Mouse (Mus musculus): ENCODE results near the gene Haao. TPM values are rescaled to one million over a fixed set of nuclear protein-coding genes. Genes with fewer than 3 reads are reported as not detected.

Haao gene
- polyA plus RNA-seq, 1 experiment from 2014 or later, result 0.72 TPM

- Histone ChIP-seq H3K27me3 (ENCODE audit: control insufficient read depth, insufficient read depth, low read length) (no peaks in the 10 kb centered on the region), H3K4me2 (replicated peaks; ENCODE audit: low read depth, low read length) (no peak overlapping the region), H3K27ac (ENCODE audit: low read depth, low read length) (no peak overlapping the region), H3K4me3 (ENCODE audit: low read length) (no peak overlapping the region), H3K36me3 (ENCODE audit: control insufficient read depth, insufficient read depth, low read length) (no peaks in the 10 kb centered on the region), H3K9ac (ENCODE audit: low read depth, low read length) (no peak overlapping the region), H3K4me1 (ENCODE audit: control insufficient read depth, insufficient read depth, low read length) (peaks cover 17% of the 10 kb centered on the region), H3K9me3 (ENCODE audit: control insufficient read depth, low read length) (no peaks in the 10 kb centered on the region)
- ATAC-seq (ENCODE audit: low FRiP score, low TSS enrichment), result no peak
- 85% methylated on average over 5 of the region's 5 CpGs for WGBS
These were observed 39.5 kb upstream of the Haao start for GRCm38 (mm10) chr17:83887241-83887640.

GRCm38 (mm10) chr17:83886395-83886794 lies 38.6 kb upstream of the Haao start:
- Histone ChIP-seq H3K27me3 (ENCODE audit: control insufficient read depth, insufficient read depth, low read length) (no peaks in the 10 kb centered on the region), H3K4me1 (ENCODE audit: control insufficient read depth, insufficient read depth, low read length) (peaks cover 11% of the 10 kb centered on the region), H3K9ac (ENCODE audit: low read depth, low read length) (no peak overlapping the region), H3K9me3 (ENCODE audit: control insufficient read depth, low read length) (no peaks in the 10 kb centered on the region), H3K36me3 (ENCODE audit: control insufficient read depth, insufficient read depth, low read length) (no peaks in the 10 kb centered on the region), H3K4me3 (ENCODE audit: low read length) (no peak overlapping the region), H3K4me2 (replicated peaks; ENCODE audit: low read depth, low read length) (no peak overlapping the region), H3K27ac (ENCODE audit: low read depth, low read length) (no peak overlapping the region)
- 91% methylated on average over 3 of the region's 3 CpGs for WGBS
- ATAC-seq (ENCODE audit: low FRiP score, low TSS enrichment), result no peak

DNA sequence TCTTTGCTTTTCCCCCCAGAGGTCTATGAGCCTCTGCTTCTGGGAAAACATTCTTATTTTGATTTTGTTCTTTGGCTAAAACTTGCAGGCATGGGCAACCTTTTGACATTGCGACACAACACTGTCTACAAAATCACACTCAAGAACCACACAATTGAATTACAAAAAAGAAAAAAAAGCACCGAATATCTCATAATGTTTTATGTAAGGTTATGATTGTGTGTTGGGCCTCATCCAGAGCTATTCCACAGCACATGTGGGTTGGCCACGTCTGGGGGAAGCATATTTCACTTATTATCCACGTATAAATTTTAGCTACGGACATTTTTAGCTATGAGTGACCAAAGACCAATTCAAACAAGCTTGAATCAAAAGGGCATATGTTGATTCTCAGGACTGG lies 38.0 kb upstream of the Haao start:
- Histone ChIP-seq H3K27ac (ENCODE audit: low read depth, low read length) (no peak overlapping the region), H3K9me3 (ENCODE audit: control insufficient read depth, low read length) (no peaks in the 10 kb centered on the region), H3K36me3 (ENCODE audit: control insufficient read depth, insufficient read depth, low read length) (no peaks in the 10 kb centered on the region), H3K9ac (ENCODE audit: low read depth, low read length) (no peak overlapping the region), H3K4me2 (replicated peaks; ENCODE audit: low read depth, low read length) (no peak overlapping the region), H3K4me1 (ENCODE audit: control insufficient read depth, insufficient read depth, low read length) (peaks cover 5% of the 10 kb centered on the region), H3K27me3 (ENCODE audit: control insufficient read depth, insufficient read depth, low read length) (no peaks in the 10 kb centered on the region), H3K4me3 (ENCODE audit: low read length) (no peak overlapping the region)
- 81% methylated on average over 5 of the region's 5 CpGs for WGBS
- ATAC-seq (ENCODE audit: low FRiP score, low TSS enrichment), result no peak

DNA sequence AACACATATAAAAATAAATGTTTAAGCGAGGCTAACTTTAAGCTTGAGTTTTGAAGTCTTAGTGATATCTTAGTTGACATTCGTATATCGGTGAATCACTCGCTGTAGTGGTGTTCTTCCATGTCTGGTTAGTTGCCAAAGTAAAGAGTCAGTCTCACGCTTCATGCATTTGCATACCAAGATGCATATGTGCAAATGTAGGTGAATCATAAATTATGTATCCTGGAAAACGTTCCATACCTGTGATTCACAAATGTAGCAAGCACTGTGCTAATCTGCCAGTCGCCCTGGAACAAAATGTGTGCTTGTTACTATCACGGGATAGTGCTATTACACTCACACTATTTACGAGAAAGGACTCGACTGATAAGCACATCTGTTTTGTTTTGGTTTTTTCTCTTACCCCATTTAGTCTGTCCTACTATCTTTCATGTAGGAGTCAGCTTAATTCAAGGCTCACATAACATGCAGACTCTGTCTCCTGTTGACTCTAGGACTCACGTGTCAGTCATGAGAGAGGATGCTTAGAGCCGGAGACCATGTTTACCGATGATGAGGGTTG lies 37.3 kb upstream of the Haao start:
- no peaks in the 10 kb centered on the region for H3K27me3 ChIP-seq (ENCODE audit: control insufficient read depth, insufficient read depth, low read length)
- WGBS, result 77% methylated on average over 13 of the region's 13 CpGs
- no peak overlapping the region for H3K27ac ChIP-seq (ENCODE audit: low read depth, low read length)
- peaks cover 2% of the 10 kb centered on the region for H3K4me1 ChIP-seq (ENCODE audit: control insufficient read depth, insufficient read depth, low read length)
- H3K9ac ChIP-seq (ENCODE audit: low read depth, low read length), result no peak overlapping the region
- no peak for ATAC-seq (ENCODE audit: low FRiP score, low TSS enrichment)
- no peaks in the 10 kb centered on the region for H3K36me3 ChIP-seq (ENCODE audit: control insufficient read depth, insufficient read depth, low read length)
- H3K9me3 ChIP-seq (ENCODE audit: control insufficient read depth, low read length), result no peaks in the 10 kb centered on the region
- H3K4me2 ChIP-seq (replicated peaks; ENCODE audit: low read depth, low read length), result no peak overlapping the region
- no peak overlapping the region for H3K4me3 ChIP-seq (ENCODE audit: low read length)

DNA sequence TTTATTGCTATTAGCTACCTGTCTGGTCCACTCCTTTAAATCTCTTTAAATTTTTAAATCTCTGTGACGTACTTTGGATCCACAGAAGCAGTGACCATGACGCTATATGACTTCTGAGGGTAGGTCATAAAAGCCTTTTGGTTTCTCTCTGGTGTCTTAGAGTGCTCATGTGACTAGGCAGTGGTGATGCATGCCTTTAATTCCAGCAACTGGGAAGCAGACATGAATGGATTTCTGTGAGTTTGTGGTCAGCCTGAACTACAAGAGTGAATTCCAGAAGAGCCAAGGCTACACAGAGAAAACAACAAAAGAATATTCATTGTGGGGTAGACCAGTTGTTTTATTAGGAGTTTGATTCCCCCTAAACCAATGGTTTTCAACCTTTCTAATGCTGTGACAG lies 35.0 kb upstream of the Haao start:
- H3K27ac ChIP-seq (ENCODE audit: low read depth, low read length), result no peak overlapping the region
- WGBS, result 71% methylated on average over 2 of the region's 2 CpGs
- ATAC-seq (ENCODE audit: low FRiP score, low TSS enrichment), result no peak
- H3K4me1 ChIP-seq (ENCODE audit: control insufficient read depth, insufficient read depth, low read length), result peaks cover 2% of the 10 kb centered on the region; the same call in 1 of the 2 replicates
- H3K36me3 ChIP-seq (ENCODE audit: control insufficient read depth, insufficient read depth, low read length), result no peaks in the 10 kb centered on the region
- no peak overlapping the region for H3K4me3 ChIP-seq (ENCODE audit: low read length)
- no peaks in the 10 kb centered on the region for H3K27me3 ChIP-seq (ENCODE audit: control insufficient read depth, insufficient read depth, low read length)
- no peaks in the 10 kb centered on the region for H3K9me3 ChIP-seq (ENCODE audit: control insufficient read depth, low read length)
- H3K4me2 ChIP-seq (replicated peaks; ENCODE audit: low read depth, low read length), result no peak overlapping the region
- no peak overlapping the region for H3K9ac ChIP-seq (ENCODE audit: low read depth, low read length)

- no peak for ATAC-seq (ENCODE audit: low FRiP score, low TSS enrichment)
- 87% methylated on average over 3 of the region's 3 CpGs for whole genome bisulfite sequencing
These were observed 33.3 kb upstream of the Haao start for GRCm38 (mm10) chr17:83881071-83881470.

GRCm38 (mm10) chr17:83880174-83880710 lies 32.5 kb upstream of the Haao start:
- no peak overlapping the region for H3K9ac ChIP-seq (ENCODE audit: low read depth, low read length)

More at GRCm38 (mm10) chr17:83881071-83881470, 33.3 kb upstream of the Haao start:
- Histone ChIP-seq H3K4me2 (replicated peaks; ENCODE audit: low read depth, low read length) (no peak overlapping the region), H3K4me1 (ENCODE audit: control insufficient read depth, insufficient read depth, low read length) (peaks cover 2% of the 10 kb centered on the region; the same call in 1 of the 2 replicates), H3K27me3 (ENCODE audit: control insufficient read depth, insufficient read depth, low read length) (no peaks in the 10 kb centered on the region), H3K9me3 (ENCODE audit: control insufficient read depth, low read length) (no peaks in the 10 kb centered on the region; the same call in 1 of the 2 replicates), H3K36me3 (ENCODE audit: control insufficient read depth, insufficient read depth, low read length) (no peaks in the 10 kb centered on the region), H3K4me3 (ENCODE audit: low read length) (no peak overlapping the region), H3K9ac (ENCODE audit: low read depth, low read length) (no peak overlapping the region), H3K27ac (ENCODE audit: low read depth, low read length) (no peak overlapping the region)

GRCm38 (mm10) chr17:83879631-83880030 lies 31.9 kb upstream of the Haao start:
- ATAC-seq (ENCODE audit: low FRiP score, low TSS enrichment), result no peak
- Histone ChIP-seq H3K27ac (ENCODE audit: low read depth, low read length) (no peak overlapping the region), H3K9ac (ENCODE audit: low read depth, low read length) (no peak overlapping the region), H3K4me2 (replicated peaks; ENCODE audit: low read depth, low read length) (no peak overlapping the region), H3K9me3 (ENCODE audit: control insufficient read depth, low read length) (no peaks in the 10 kb centered on the region; the same call in 1 of the 2 replicates), H3K4me3 (ENCODE audit: low read length) (no peak overlapping the region), H3K36me3 (ENCODE audit: control insufficient read depth, insufficient read depth, low read length) (no peaks in the 10 kb centered on the region), H3K27me3 (ENCODE audit: control insufficient read depth, insufficient read depth, low read length) (no peaks in the 10 kb centered on the region), H3K4me1 (ENCODE audit: control insufficient read depth, insufficient read depth, low read length) (0 out of 2 replicates have a peak, but pooled peaks cover 2% of the 10 kb centered on the region)
- 95% methylated on average over 6 of the region's 6 CpGs for WGBS

More at GRCm38 (mm10) chr17:83880174-83880710, 32.5 kb upstream of the Haao start:
- 66% methylated on average over 9 of the region's 9 CpGs for WGBS
- no peak for ATAC-seq (ENCODE audit: low FRiP score, low TSS enrichment)
- Histone ChIP-seq H3K4me2 (replicated peaks; ENCODE audit: low read depth, low read length) (no peak overlapping the region), H3K4me1 (ENCODE audit: control insufficient read depth, insufficient read depth, low read length) (0 out of 2 replicates have a peak, but pooled peaks cover 2% of the 10 kb centered on the region), H3K4me3 (ENCODE audit: low read length) (no peak overlapping the region), H3K9me3 (ENCODE audit: control insufficient read depth, low read length) (no peaks in the 10 kb centered on the region; the same call in 1 of the 2 replicates), H3K36me3 (ENCODE audit: control insufficient read depth, insufficient read depth, low read length) (no peaks in the 10 kb centered on the region), H3K27me3 (ENCODE audit: control insufficient read depth, insufficient read depth, low read length) (no peaks in the 10 kb centered on the region), H3K27ac (ENCODE audit: low read depth, low read length) (no peak overlapping the region)

DNA sequence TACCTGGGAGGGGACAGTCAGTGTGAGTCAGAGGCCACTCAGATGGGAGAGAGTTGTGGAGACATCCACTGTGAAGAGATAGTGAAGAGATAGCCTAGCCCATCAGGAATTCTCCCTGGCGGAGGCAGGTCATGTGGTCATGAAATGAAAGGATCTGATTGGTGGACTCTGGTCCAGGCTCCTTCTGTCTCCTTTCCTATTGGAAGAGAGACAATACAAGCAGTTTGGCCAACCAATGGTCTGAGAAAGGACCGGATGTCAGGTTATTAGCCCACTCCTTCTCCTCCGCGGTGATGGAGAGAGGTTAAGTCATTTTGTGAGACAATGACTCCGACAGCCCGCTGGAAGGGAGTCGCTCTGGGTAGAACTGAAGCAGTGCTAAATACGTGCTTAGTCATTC lies 26.8 kb upstream of the Haao start:
- Histone ChIP-seq H3K27me3 (ENCODE audit: control insufficient read depth, insufficient read depth, low read length) (no peaks in the 10 kb centered on the region), H3K27ac (ENCODE audit: low read depth, low read length) (no peak overlapping the region), H3K9ac (ENCODE audit: low read depth, low read length) (no peak overlapping the region), H3K4me3 (ENCODE audit: low read length) (no peak overlapping the region), H3K9me3 (ENCODE audit: control insufficient read depth, low read length) (no peaks in the 10 kb centered on the region; the same call in 1 of the 2 replicates), H3K36me3 (ENCODE audit: control insufficient read depth, insufficient read depth, low read length) (no peaks in the 10 kb centered on the region), H3K4me1 (ENCODE audit: control insufficient read depth, insufficient read depth, low read length) (peaks cover 6% of the 10 kb centered on the region; the same call in 1 of the 2 replicates), H3K4me2 (replicated peaks; ENCODE audit: low read depth, low read length) (no peak overlapping the region)
- WGBS, result 81% methylated on average over 8 of the region's 8 CpGs
- ATAC-seq (ENCODE audit: low FRiP score, low TSS enrichment), result no peak

Data from kidney, embryonic 14.5 days (tissue).